Mouse (Mus musculus) skeletal muscle tissue, postnatal 0 days (tissue): ENCODE measurements around the gene Mpeg1. TPM values are rescaled to one million over a fixed set of nuclear protein-coding genes. Genes with fewer than 3 reads are reported as not detected.

Experiments
- polyA plus RNA-seq: library from polyadenylated mRNA; unstranded; fragments of >200 nt; fragmentation: Nextera tagmentation; extraction: Ambion mirVana; gene quantifications from 2 replicates; pipeline ENCODE4 v1.2.1, GENCODE M21; 2015

The Mpeg1 gene
- 0.29 and 0.37 TPM in 2 replicates for polyA plus RNA-seq

DNA sequence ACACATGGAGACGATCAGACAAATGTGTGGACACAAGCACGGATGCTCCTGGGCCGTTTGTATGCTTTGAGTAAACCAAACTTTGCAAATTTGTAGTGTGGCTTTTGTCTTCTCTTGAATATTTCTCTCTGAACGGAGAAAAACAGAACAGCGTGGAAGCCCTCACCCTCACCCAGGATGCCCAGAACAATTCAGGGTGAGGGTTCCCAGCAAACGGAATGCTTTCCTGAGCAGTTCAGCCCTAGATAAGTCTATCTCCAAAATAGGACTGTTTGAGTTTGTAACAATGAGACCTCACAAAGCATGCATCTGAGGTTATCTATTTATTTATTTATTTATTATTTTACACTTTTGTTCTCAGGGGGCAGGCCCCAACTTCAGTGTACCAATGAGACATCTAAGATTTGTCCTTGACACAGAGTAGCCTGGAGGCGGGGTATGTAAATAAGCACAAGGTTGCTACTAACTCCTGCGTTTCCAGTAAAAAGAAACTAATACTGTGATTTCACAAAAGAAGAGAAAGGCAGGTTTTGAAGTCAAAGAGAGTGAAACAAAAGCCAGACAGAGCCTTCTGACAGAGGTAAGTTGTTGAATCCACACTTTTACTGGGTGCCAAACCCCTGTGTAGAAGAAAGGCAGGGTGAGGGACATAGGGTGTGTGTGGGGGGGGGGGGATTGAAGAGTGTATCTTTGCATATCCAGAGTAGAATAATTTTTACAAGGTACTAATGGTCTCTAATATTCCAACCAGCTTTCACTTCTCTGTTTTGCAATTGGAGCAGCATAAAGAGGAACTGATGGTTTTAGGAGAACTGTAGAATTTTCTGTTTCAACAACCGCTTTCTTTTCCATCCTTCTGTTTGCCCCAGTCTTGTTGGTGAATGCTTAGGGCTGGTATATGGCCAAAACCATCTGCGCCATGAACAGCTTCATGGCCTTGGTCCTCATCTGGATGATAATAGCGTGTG is at the start of gene Mpeg1:
Gene Mpeg1, plus strand, starts transcription at position 498 of the 968 bp plus-strand sequence.

GRCm38 (mm10) chr19:12417361-12417760 is 43.2 kb upstream of the Mpeg1 start, which contains the start of gene Olfr1441:
Gene Olfr1441, plus strand, starts transcription at chr19:12417433.

DNA sequence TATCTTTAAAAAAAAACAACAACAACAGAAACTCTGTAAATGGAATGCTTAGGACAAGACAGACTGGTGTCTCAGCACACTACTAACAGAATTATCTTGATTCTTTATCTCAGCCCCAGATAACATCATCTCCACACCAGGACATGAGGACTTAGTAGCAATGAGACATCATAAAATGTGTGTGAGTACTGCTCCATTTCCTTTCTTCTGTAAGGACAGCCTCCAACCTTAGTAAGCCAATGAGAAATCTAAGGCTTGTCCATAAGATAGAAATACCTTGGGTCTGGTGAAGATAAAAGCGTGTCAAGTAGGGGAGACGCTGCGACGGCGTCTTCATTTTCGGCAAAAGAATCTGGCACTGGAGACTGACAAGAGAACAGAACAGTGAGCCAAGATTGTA is 33.0 kb upstream of the Mpeg1 start, which contains the start of gene Pfpl:
Gene Pfpl, plus strand, starts transcription at position 301 of the 400 bp plus-strand sequence.

GRCm38 (mm10) chr19:12501370-12502347 is 41.1 kb downstream of the Mpeg1 start, which contains the start of gene Dtx4:
Gene Dtx4, minus strand, starts transcription at chr19:12501454.

Other genes starting within 250 kb of the Mpeg1 start
- not detected in 2 replicates for gene Olfr1432, start 228.2 kb upstream of the Mpeg1 start, polyA plus RNA-seq
- gene Olfr262, start 219.1 kb upstream of the Mpeg1 start, polyA plus RNA-seq: not detected in 2 replicates
- not detected in 2 replicates for gene Olfr235, start 199.7 kb upstream of the Mpeg1 start, polyA plus RNA-seq
- not detected in 2 replicates for gene Olfr1434, start 180.9 kb upstream of the Mpeg1 start, polyA plus RNA-seq
- gene Olfr1436, start 161.6 kb upstream of the Mpeg1 start, polyA plus RNA-seq: not detected in 2 replicates
- gene Olfr1437, start 135.7 kb upstream of the Mpeg1 start, polyA plus RNA-seq: not detected in 2 replicates
- not detected in 2 replicates for gene Olfr1438-ps1, start 124.9 kb upstream of the Mpeg1 start, polyA plus RNA-seq
- gene Olfr1440, start 73.5 kb upstream of the Mpeg1 start, polyA plus RNA-seq: not detected in 2 replicates
- gene Olfr1441, start 43.3 kb upstream of the Mpeg1 start, polyA plus RNA-seq: not detected in 2 replicates
- not detected in 2 replicates for gene Pfpl, start 32.9 kb upstream of the Mpeg1 start, polyA plus RNA-seq
- gene Dtx4, start 40.7 kb downstream of the Mpeg1 start, polyA plus RNA-seq: 8.5 and 8.7 TPM in 2 replicates
- gene Fam111a, start 85.0 kb downstream of the Mpeg1 start, polyA plus RNA-seq: 8.1 and 10.7 TPM in 2 replicates
- gene Gm4952, start 139.2 kb downstream of the Mpeg1 start, polyA plus RNA-seq: 0.37 TPM in 1 of 2 replicates, not detected in the other
- gene Glyat, start 172.5 kb downstream of the Mpeg1 start, polyA plus RNA-seq: not detected in 2 replicates
- gene Olfr1442, start 209.7 kb downstream of the Mpeg1 start, polyA plus RNA-seq: not detected in 2 replicates
- not detected in 2 replicates for gene Olfr1443, start 217.3 kb downstream of the Mpeg1 start, polyA plus RNA-seq
- not detected in 2 replicates for gene Keg1, start 235.0 kb downstream of the Mpeg1 start, polyA plus RNA-seq